Mouse (Mus musculus): ENCODE data around the gene Col1a1. TPM values are rescaled to one million over a fixed set of nuclear protein-coding genes. Genes with fewer than 3 reads are reported as not detected.

Col1a1 gene
- polyA plus RNA-seq, 1 experiment from 2014 or later, result 64.7 TPM

- peak overlapping the region; percentile 94 for H3K4me3 ChIP-seq (replicated peaks; ENCODE audit: low read depth, low read length)
- H3K27ac ChIP-seq (replicated peaks; ENCODE audit: low read depth, low read length), result peak overlapping the region; percentile 95
- H3K27me3 ChIP-seq (ENCODE audit: control insufficient read depth, insufficient read depth, low read length), result no peaks in the 10 kb centered on the region
- H3K9ac ChIP-seq (replicated peaks; ENCODE audit: low read length), result peak overlapping the region; percentile 97
- no peaks in the 10 kb centered on the region for H3K9me3 ChIP-seq (ENCODE audit: control insufficient read depth, low read length)
- H3K4me2 ChIP-seq (ENCODE audit: low read length), result peak overlapping the region; percentile 97
- under 1% methylated on average over 98 of the region's 99 CpGs for WGBS
- peaks cover 8% of the 10 kb centered on the region for H3K36me3 ChIP-seq (ENCODE audit: control insufficient read depth, insufficient read depth, low read length)
- H3K4me1 ChIP-seq (ENCODE audit: control insufficient read depth, insufficient read depth, low read length), result peaks cover 50% of the 10 kb centered on the region
- ATAC-seq (ENCODE audit: low FRiP score, low TSS enrichment) (no peak), DNase-seq (peak; percentile 67)
Measured at GRCm38 (mm10) chr11:94991641-94992479, 55.8 kb downstream of the Col1a1 start.

- peaks cover 13% of the 10 kb centered on the region for H3K36me3 ChIP-seq (ENCODE audit: control insufficient read depth, insufficient read depth, low read length)
- no peaks in the 10 kb centered on the region for H3K27me3 ChIP-seq (ENCODE audit: control insufficient read depth, insufficient read depth, low read length)
- WGBS, result under 1% methylated on average over 20 of the region's 20 CpGs
- H3K9me3 ChIP-seq (ENCODE audit: control insufficient read depth, low read length), result no peaks in the 10 kb centered on the region
- H3K27ac ChIP-seq (replicated peaks; ENCODE audit: low read depth, low read length), result peak overlapping the region; percentile 41; the same call in 1 of the 2 replicates
- H3K4me2 ChIP-seq (ENCODE audit: low read length), result peak overlapping the region; percentile 97
- H3K4me1 ChIP-seq (ENCODE audit: control insufficient read depth, insufficient read depth, low read length), result peaks cover 50% of the 10 kb centered on the region
- peak overlapping the region; percentile 94 for H3K4me3 ChIP-seq (replicated peaks; ENCODE audit: low read depth, low read length)
- H3K9ac ChIP-seq (replicated peaks; ENCODE audit: low read length), result peak overlapping the region; percentile 97
- ATAC-seq (ENCODE audit: low FRiP score, low TSS enrichment) (no peak), DNase-seq (no peak)
Measured at GRCm38 (mm10) chr11:94992480-94992753, 56.4 kb downstream of the Col1a1 start.

GRCm38 (mm10) chr11:94992754-94993606 lies 57.0 kb downstream of the Col1a1 start:
- H3K27me3 ChIP-seq (ENCODE audit: control insufficient read depth, insufficient read depth, low read length), result no peaks in the 10 kb centered on the region
- H3K4me3 ChIP-seq (replicated peaks; ENCODE audit: low read depth, low read length), result peak overlapping the region; percentile 94
- peak overlapping the region; percentile 97 for H3K4me2 ChIP-seq (ENCODE audit: low read length)
- WGBS, result 1% methylated on average over 22 of the region's 22 CpGs
- peaks cover 50% of the 10 kb centered on the region for H3K4me1 ChIP-seq (ENCODE audit: control insufficient read depth, insufficient read depth, low read length)
- DNase-seq (no peak), ATAC-seq (ENCODE audit: low FRiP score, low TSS enrichment) (no peak)
- H3K27ac ChIP-seq (replicated peaks; ENCODE audit: low read depth, low read length), result peak overlapping the region; percentile 41; the same call in 1 of the 2 replicates
- peak overlapping the region; percentile 97 for H3K9ac ChIP-seq (replicated peaks; ENCODE audit: low read length)
- H3K36me3 ChIP-seq (ENCODE audit: control insufficient read depth, insufficient read depth, low read length), result peaks cover 19% of the 10 kb centered on the region
- no peaks in the 10 kb centered on the region for H3K9me3 ChIP-seq (ENCODE audit: control insufficient read depth, low read length)

- H3K4me3 ChIP-seq (replicated peaks; ENCODE audit: low read depth, low read length), result peak overlapping the region; percentile 94
- no peak overlapping the region for H3K27ac ChIP-seq (replicated peaks; ENCODE audit: low read depth, low read length)
- H3K4me1 ChIP-seq (ENCODE audit: control insufficient read depth, insufficient read depth, low read length), result peaks cover 42% of the 10 kb centered on the region
Measured at GRCm38 (mm10) chr11:94994208-94994814, 58.3 kb downstream of the Col1a1 start.

GRCm38 (mm10) chr11:94994947-94995772 lies 59.1 kb downstream of the Col1a1 start:
- no peak for ATAC-seq (ENCODE audit: low FRiP score, low TSS enrichment)
- Histone ChIP-seq H3K27ac (replicated peaks; ENCODE audit: low read depth, low read length) (no peak overlapping the region), H3K4me3 (replicated peaks; ENCODE audit: low read depth, low read length) (peak overlapping the region; percentile 94), H3K4me1 (ENCODE audit: control insufficient read depth, insufficient read depth, low read length) (peaks cover 38% of the 10 kb centered on the region), H3K9me3 (ENCODE audit: control insufficient read depth, low read length) (no peaks in the 10 kb centered on the region), H3K4me2 (ENCODE audit: low read length) (peak overlapping the region; percentile 97), H3K27me3 (ENCODE audit: control insufficient read depth, insufficient read depth, low read length) (no peaks in the 10 kb centered on the region), H3K9ac (replicated peaks; ENCODE audit: low read length) (peak overlapping the region; percentile 39; the same call in 1 of the 2 replicates), H3K36me3 (ENCODE audit: control insufficient read depth, insufficient read depth, low read length) (peaks cover 40% of the 10 kb centered on the region)
- no peak for DNase-seq
- WGBS, result 90% methylated on average over 11 of the region's 11 CpGs

More at GRCm38 (mm10) chr11:94994208-94994814, 58.3 kb downstream of the Col1a1 start:
- no peaks in the 10 kb centered on the region for H3K9me3 ChIP-seq (ENCODE audit: control insufficient read depth, low read length)
- H3K4me2 ChIP-seq (ENCODE audit: low read length), result peak overlapping the region; percentile 97
- H3K9ac ChIP-seq (replicated peaks; ENCODE audit: low read length), result peak overlapping the region; percentile 97
- ATAC-seq (ENCODE audit: low FRiP score, low TSS enrichment), result no peak
- no peaks in the 10 kb centered on the region for H3K27me3 ChIP-seq (ENCODE audit: control insufficient read depth, insufficient read depth, low read length)
- no peak for DNase-seq
- H3K36me3 ChIP-seq (ENCODE audit: control insufficient read depth, insufficient read depth, low read length), result peaks cover 31% of the 10 kb centered on the region
- WGBS, result 45% methylated on average over 10 of the region's 10 CpGs

- DNase-seq, result no peak
- Histone ChIP-seq H3K36me3 (ENCODE audit: control insufficient read depth, insufficient read depth, low read length) (peaks cover 49% of the 10 kb centered on the region), H3K4me2 (ENCODE audit: low read length) (peak overlapping the region; percentile 97), H3K4me1 (ENCODE audit: control insufficient read depth, insufficient read depth, low read length) (peaks cover 41% of the 10 kb centered on the region), H3K27me3 (ENCODE audit: control insufficient read depth, insufficient read depth, low read length) (no peaks in the 10 kb centered on the region), H3K27ac (replicated peaks; ENCODE audit: low read depth, low read length) (no peak overlapping the region), H3K9me3 (ENCODE audit: control insufficient read depth, low read length) (no peaks in the 10 kb centered on the region), H3K4me3 (replicated peaks; ENCODE audit: low read depth, low read length) (0 out of 2 replicates have a peak overlapping the region, but pooled peaks have one; percentile 5), H3K9ac (replicated peaks; ENCODE audit: low read length) (0 out of 2 replicates have a peak overlapping the region, but pooled peaks have one; percentile 39)
- ATAC-seq (ENCODE audit: low FRiP score, low TSS enrichment), result no peak
- WGBS, result 90% methylated on average over 8 of the region's 8 CpGs
Measured at GRCm38 (mm10) chr11:94996101-94996500, 60.1 kb downstream of the Col1a1 start.

- H3K9me3 ChIP-seq (ENCODE audit: control insufficient read depth, low read length), result no peaks in the 10 kb centered on the region
- peaks cover 42% of the 10 kb centered on the region for H3K4me1 ChIP-seq (ENCODE audit: control insufficient read depth, insufficient read depth, low read length)
- peaks cover 56% of the 10 kb centered on the region for H3K36me3 ChIP-seq (ENCODE audit: control insufficient read depth, insufficient read depth, low read length)
- ATAC-seq (ENCODE audit: low FRiP score, low TSS enrichment), result no peak
- 95% methylated on average over 6 of the region's 6 CpGs for WGBS
- no peak overlapping the region for H3K9ac ChIP-seq (replicated peaks; ENCODE audit: low read length)
- no peak overlapping the region for H3K4me2 ChIP-seq (ENCODE audit: low read length)
- H3K27me3 ChIP-seq (ENCODE audit: control insufficient read depth, insufficient read depth, low read length), result no peaks in the 10 kb centered on the region
- H3K4me3 ChIP-seq (replicated peaks; ENCODE audit: low read depth, low read length), result no peak overlapping the region
- DNase-seq, result no peak
- H3K27ac ChIP-seq (replicated peaks; ENCODE audit: low read depth, low read length), result no peak overlapping the region
Measured at GRCm38 (mm10) chr11:94996984-94997383, 61.0 kb downstream of the Col1a1 start.

GRCm38 (mm10) chr11:94997596-94997995 lies 61.6 kb downstream of the Col1a1 start:
- DNase-seq, result no peak
- Histone ChIP-seq H3K4me3 (replicated peaks; ENCODE audit: low read depth, low read length) (no peak overlapping the region), H3K4me2 (ENCODE audit: low read length) (no peak overlapping the region), H3K9ac (replicated peaks; ENCODE audit: low read length) (no peak overlapping the region), H3K27ac (replicated peaks; ENCODE audit: low read depth, low read length) (no peak overlapping the region), H3K9me3 (ENCODE audit: control insufficient read depth, low read length) (no peaks in the 10 kb centered on the region), H3K36me3 (ENCODE audit: control insufficient read depth, insufficient read depth, low read length) (peaks cover 62% of the 10 kb centered on the region), H3K27me3 (ENCODE audit: control insufficient read depth, insufficient read depth, low read length) (no peaks in the 10 kb centered on the region), H3K4me1 (ENCODE audit: control insufficient read depth, insufficient read depth, low read length) (peaks cover 42% of the 10 kb centered on the region)
- ATAC-seq (ENCODE audit: low FRiP score, low TSS enrichment), result no peak
- WGBS, result 77% methylated on average over 5 of the region's 5 CpGs
